Mouse (Mus musculus): ENCODE measurements around the gene Gramd1a.

Gene Gramd1a

GRCm38 (mm10) chr7:31155296-31156033 lies at the start of gene Gramd1a:
TSS of gene Gramd1a (minus strand) at chr7:31155896.
- DNase-seq (ENCODE audit: low spot score): no peak

GRCm38 (mm10) chr7:31195591-31196307 lies 40.1 kb upstream of the Gramd1a start:
- DNase-seq (ENCODE audit: low spot score): peak; percentile 32

- DNase-seq (ENCODE audit: low spot score): no peak
Observed at GRCm38 (mm10) chr7:31184711-31185110, 29.0 kb upstream of the Gramd1a start.

- DNase-seq (ENCODE audit: low spot score): no peak
Observed at GRCm38 (mm10) chr7:31182863-31183262, 27.2 kb upstream of the Gramd1a start.

- DNase-seq (ENCODE audit: low spot score): peak; percentile 79
Observed at GRCm38 (mm10) chr7:31176886-31177763, 21.4 kb upstream of the Gramd1a start.

- no peak for DNase-seq (ENCODE audit: low spot score)
Observed at GRCm38 (mm10) chr7:31175096-31175495, 19.4 kb upstream of the Gramd1a start.

- no peak for DNase-seq (ENCODE audit: low spot score)
Observed at GRCm38 (mm10) chr7:31174466-31174865, 18.8 kb upstream of the Gramd1a start.

- DNase-seq (ENCODE audit: low spot score): peak; percentile 51
Observed at GRCm38 (mm10) chr7:31172238-31172637, 16.5 kb upstream of the Gramd1a start.

GRCm38 (mm10) chr7:31170520-31170919 lies 14.8 kb upstream of the Gramd1a start:
- DNase-seq (ENCODE audit: low spot score): no peak

- peak; percentile 59 for DNase-seq (ENCODE audit: low spot score)
Observed at GRCm38 (mm10) chr7:31168412-31168811, 12.7 kb upstream of the Gramd1a start.

- DNase-seq (ENCODE audit: low spot score): no peak
Observed at GRCm38 (mm10) chr7:31164748-31165147, 9.1 kb upstream of the Gramd1a start.

- no peak for DNase-seq (ENCODE audit: low spot score)
Observed at GRCm38 (mm10) chr7:31163666-31164577, 8.2 kb upstream of the Gramd1a start.

- DNase-seq (ENCODE audit: low spot score): no peak
Observed at GRCm38 (mm10) chr7:31162324-31162723, 6.6 kb upstream of the Gramd1a start.

GRCm38 (mm10) chr7:31161831-31162230 lies 6.1 kb upstream of the Gramd1a start:
- DNase-seq (ENCODE audit: low spot score): no peak

- no peak for DNase-seq (ENCODE audit: low spot score)
Observed at GRCm38 (mm10) chr7:31161246-31161645, 5.5 kb upstream of the Gramd1a start.

GRCm38 (mm10) chr7:31160763-31161162 lies 5.1 kb upstream of the Gramd1a start:
- peak; percentile 59 for DNase-seq (ENCODE audit: low spot score)

- DNase-seq (ENCODE audit: low spot score): peak; percentile 57
Observed at GRCm38 (mm10) chr7:31156034-31156928, 585 bp upstream of the Gramd1a start.

- DNase-seq (ENCODE audit: low spot score): no peak
Observed at GRCm38 (mm10) chr7:31153536-31154320, 2.0 kb downstream of the Gramd1a start.

Data from lung, postnatal 25 days (tissue).